In genomic region chr19:6306586-6306985, GRCm38 (mm10) we compare ENCODE assay signal across 8 mouse cellular contexts. TPM values are rescaled to one million over a fixed set of nuclear protein-coding genes. Genes with fewer than 3 reads are reported as not detected.
DNase-seq lines count a peak whose midpoint lies in the region; ATAC-seq lines count a peak whose summit lies in the region.

No protein-coding gene starts in this region.

- peak overlapping the region; percentile 73 for H3K9ac ChIP-seq in lung, embryonic 15.5 days

- WGBS in lung, embryonic 15.5 days, result under 1% methylated on average over 33 of the region's 34 CpGs

- no peaks in the 10 kb centered on the region for H3K9me3 ChIP-seq in lung, embryonic 15.5 days

- peak overlapping the region; percentile 74 for H3K4me2 ChIP-seq in lung, embryonic 15.5 days

- peak; percentile 67 for ATAC-seq in CD4-positive, CD25-positive, alpha-beta regulatory T cell, adult 4 months
- ATAC-seq in granulocyte monocyte progenitor cell, adult 5-6 weeks (replicated peaks; ENCODE audit: poor library complexity, severe bottlenecking), result peak; percentile 58
- ATAC-seq in lung, embryonic 15.5 days (ENCODE audit: borderline replicate concordance, extremely low read depth, low FRiP score, low TSS enrichment), result peak; percentile 62
- ATAC-seq in neutrophil, adult 5-6 weeks (ENCODE audit: extremely low read depth, insufficient number of reproducible peaks, low FRiP score, poor library complexity, severe bottlenecking), result peak; percentile 54

- H3K36me3 ChIP-seq in lung, embryonic 15.5 days, result peaks cover 11% of the 10 kb centered on the region

- peak; percentile 73 to 82 for DNase-seq in adrenal gland, adult 18-20 months (ENCODE audit: low spot score in 2 of 2)
- peak; percentile 89 for DNase-seq in embryo, embryonic 11 days
- peak; percentile 83 for DNase-seq in kidney, adult 11 months
- peak; percentile 83 for DNase-seq in thymus, postnatal 25 days

- no peaks in the 10 kb centered on the region for H3K27me3 ChIP-seq in lung, embryonic 15.5 days

- peak overlapping the region; percentile 71 for H3K4me3 ChIP-seq in lung, embryonic 15.5 days

- peak overlapping the region; percentile 91 for H3K27ac ChIP-seq in lung, embryonic 15.5 days

- peaks cover 45% of the 10 kb centered on the region for H3K4me1 ChIP-seq in lung, embryonic 15.5 days

RNA-seq across cellular contexts. Expression of gene Cdc42bpg, which starts 0.3 kb away (rescaled TPM):
- polyA plus RNA-seq in CD4-positive, CD25-positive, alpha-beta regulatory T cell, adult 4 months (2017; shearing (Covaris generic)), result under 1 TPM; 0.07 to 0.13 TPM
- 10 to 100 TPM; 15.1 to 19.3 TPM for total RNA-seq in adrenal gland, adult 18-20 months (2021)
- 2.6 and 4.1 TPM in 2 replicates for total RNA-seq in granulocyte monocyte progenitor cell, adult 5-6 weeks (2014; fragmentation: Nextera tagmentation)
- total RNA-seq in granulocyte monocyte progenitor cell, adult 5-6 weeks (2017), result 3.6 and 4.4 TPM in 2 replicates
- 0.77 and 0.92 TPM in 2 replicates for polyA plus RNA-seq in lung, embryonic 15.5 days (2015; fragmentation: Nextera tagmentation; extraction: Ambion mirVana)
- total RNA-seq in neutrophil, adult 5-6 weeks (2017), result 4.4 and 10.9 TPM in 2 replicates

RNA-seq across cellular contexts. Expression of gene Men1, which starts 28.2 kb away (rescaled TPM):
- 10 to 100 TPM; 16.9 to 32.1 TPM for polyA plus RNA-seq in CD4-positive, CD25-positive, alpha-beta regulatory T cell, adult 4 months (2017; shearing (Covaris generic))
- 10 to 100 TPM; 48.2 to 54.2 TPM for total RNA-seq in adrenal gland, adult 18-20 months (2021)
- total RNA-seq in granulocyte monocyte progenitor cell, adult 5-6 weeks (2014; fragmentation: Nextera tagmentation), result 37.7 and 54.2 TPM in 2 replicates
- total RNA-seq in granulocyte monocyte progenitor cell, adult 5-6 weeks (2017), result 30.5 and 33.4 TPM in 2 replicates
- 82.6 and 85.7 TPM in 2 replicates for polyA plus RNA-seq in lung, embryonic 15.5 days (2015; fragmentation: Nextera tagmentation; extraction: Ambion mirVana)
- 29.5 and 33.6 TPM in 2 replicates for total RNA-seq in neutrophil, adult 5-6 weeks (2017)

RNA-seq across cellular contexts. Expression of gene Ehd1, which starts 30.1 kb away (rescaled TPM):
- polyA plus RNA-seq in CD4-positive, CD25-positive, alpha-beta regulatory T cell, adult 4 months (2017; shearing (Covaris generic)), result 10 to 100 TPM in 1 of 2 experiments, 1 to 10 TPM in 1; 6.4 to 22.8 TPM
- total RNA-seq in adrenal gland, adult 18-20 months (2021), result 100 to 1,000 TPM; 112 to 157 TPM
- 20.4 and 20.6 TPM in 2 replicates for total RNA-seq in granulocyte monocyte progenitor cell, adult 5-6 weeks (2014; fragmentation: Nextera tagmentation)
- 16.2 and 21.6 TPM in 2 replicates for total RNA-seq in granulocyte monocyte progenitor cell, adult 5-6 weeks (2017)
- 66.7 and 76.1 TPM in 2 replicates for polyA plus RNA-seq in lung, embryonic 15.5 days (2015; fragmentation: Nextera tagmentation; extraction: Ambion mirVana)
- total RNA-seq in neutrophil, adult 5-6 weeks (2017), result 126 and 148 TPM in 2 replicates

RNA-seq across cellular contexts. Expression of gene Map4k2, which starts 34.3 kb away (rescaled TPM):
- polyA plus RNA-seq in CD4-positive, CD25-positive, alpha-beta regulatory T cell, adult 4 months (2017; shearing (Covaris generic)), result 100 to 1,000 TPM in 1 of 2 experiments, 10 to 100 TPM in 1; 77.5 to 135 TPM
- total RNA-seq in adrenal gland, adult 18-20 months (2021), result 10 to 100 TPM; 31.1 to 40.1 TPM
- total RNA-seq in granulocyte monocyte progenitor cell, adult 5-6 weeks (2014; fragmentation: Nextera tagmentation), result 50.7 and 54.7 TPM in 2 replicates
- total RNA-seq in granulocyte monocyte progenitor cell, adult 5-6 weeks (2017), result 26.1 and 30.6 TPM in 2 replicates
- 19.2 and 22.9 TPM in 2 replicates for polyA plus RNA-seq in lung, embryonic 15.5 days (2015; fragmentation: Nextera tagmentation; extraction: Ambion mirVana)
- total RNA-seq in neutrophil, adult 5-6 weeks (2017), result 791 and 881 TPM in 2 replicates

RNA-seq across cellular contexts. Expression of gene Sf1, which starts 56.9 kb away (rescaled TPM):
- 10 to 100 TPM; 55.3 to 56.7 TPM for polyA plus RNA-seq in CD4-positive, CD25-positive, alpha-beta regulatory T cell, adult 4 months (2017; shearing (Covaris generic))
- total RNA-seq in adrenal gland, adult 18-20 months (2021), result 100 to 1,000 TPM; 233 to 277 TPM
- total RNA-seq in granulocyte monocyte progenitor cell, adult 5-6 weeks (2014; fragmentation: Nextera tagmentation), result 286 and 301 TPM in 2 replicates
- 187 and 209 TPM in 2 replicates for total RNA-seq in granulocyte monocyte progenitor cell, adult 5-6 weeks (2017)
- polyA plus RNA-seq in lung, embryonic 15.5 days (2015; fragmentation: Nextera tagmentation; extraction: Ambion mirVana), result 133 and 136 TPM in 2 replicates
- 370 and 400 TPM in 2 replicates for total RNA-seq in neutrophil, adult 5-6 weeks (2017)

Comparison
In these comparisons a context has a peak if more than half of its experiments do, and no peak if none do; other contexts are left out.
1. Peak in every context shown above with its lines: DNase-seq, ATAC-seq, H3K4me3 ChIP-seq and H3K27ac ChIP-seq.